ENCODE assay signal across 16 mouse cellular contexts in the genomic region with DNA sequence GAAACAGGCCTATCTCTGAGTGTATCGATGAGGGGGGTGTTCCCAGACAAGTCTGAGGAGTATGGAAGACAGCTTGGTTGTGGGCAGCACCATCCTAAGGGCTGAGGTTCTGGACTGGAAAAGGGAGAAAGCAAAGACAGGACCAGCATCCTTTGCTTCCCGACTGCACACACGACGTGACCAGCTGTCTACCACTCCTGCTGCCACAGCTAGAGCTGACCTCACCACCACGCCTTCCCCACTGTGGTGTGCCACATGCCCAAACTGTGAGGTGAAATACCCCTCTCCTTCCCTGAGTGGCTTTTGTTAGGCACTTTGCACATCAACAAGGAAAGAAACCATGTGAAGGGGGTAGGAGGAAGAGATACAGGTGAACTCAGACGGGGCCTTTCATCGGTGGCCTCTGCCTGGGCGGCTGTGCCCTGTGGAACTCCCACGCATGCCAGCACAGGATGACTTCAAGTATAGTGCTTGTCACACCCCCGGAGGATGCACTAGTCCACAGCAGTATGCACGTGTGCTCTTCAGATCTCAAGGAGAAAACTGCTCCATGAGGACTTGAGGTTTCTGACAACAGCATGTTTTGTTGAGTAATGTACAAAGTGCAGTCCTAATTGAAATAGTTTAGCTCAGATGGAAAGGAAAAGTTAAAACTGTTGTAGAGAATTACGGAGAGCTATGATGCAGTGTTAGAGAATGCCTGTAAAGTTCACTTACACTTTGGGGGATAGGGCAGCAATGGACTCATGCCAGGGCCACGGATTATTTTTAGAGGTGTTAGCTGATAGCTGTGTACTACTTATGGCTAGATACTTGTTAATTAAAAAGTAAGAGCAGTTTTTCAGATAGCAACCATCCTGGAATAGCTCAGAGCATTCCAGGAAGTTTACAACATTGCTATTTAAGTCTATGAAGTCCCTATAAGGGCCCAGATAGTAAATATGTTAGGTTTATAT. TPM values are rescaled to one million over a fixed set of nuclear protein-coding genes. Genes with fewer than 3 reads are reported as not detected.
DNase-seq lines count a peak whose midpoint lies in the region; ATAC-seq and TF ChIP-seq lines count a peak whose summit lies in the region.
"Had no signal": no experiment of that assay in that cellular context is flagged by ENCODE, and none has a peak within 500 bp of the region (broad histone marks: within the 10 kb centered on the region; RNA-seq: fewer than 3 reads in every experiment).

No protein-coding gene starts in this region.

- H3K9ac ChIP-seq in kidney, postnatal 0 days (ENCODE audit: low read depth, low read length): no peak overlapping the region
- H3K9ac ChIP-seq in heart, postnatal 0 days (replicated peaks; ENCODE audit: low read depth, low read length): no peak overlapping the region
- no peak overlapping the region for H3K9ac ChIP-seq in forebrain, embryonic 12.5 days
- H3K9ac ChIP-seq: limb, embryonic 13.5 days; liver, embryonic 15.5 days; neural tube, embryonic 13.5 days had no signal

- no peaks in the 10 kb centered on the region for H3K27me3 ChIP-seq in kidney, postnatal 0 days (ENCODE audit: insufficient read depth, low read length)
- H3K27me3 ChIP-seq in megakaryocyte, embryonic 14.5 days (replicated peaks): peaks cover 8% of the 10 kb centered on the region
- H3K27me3 ChIP-seq in heart, postnatal 0 days (ENCODE audit: control insufficient read depth, insufficient read depth, low read length): no peaks in the 10 kb centered on the region
- H3K27me3 ChIP-seq in forebrain, embryonic 12.5 days: no peaks in the 10 kb centered on the region
- H3K27me3 ChIP-seq: limb, embryonic 13.5 days; liver, embryonic 15.5 days; neural tube, embryonic 13.5 days had no signal

- no peak for TF ChIP-seq CTCF in kidney, postnatal 0 days (IDR thresholded peaks at IDR 0.05; ENCODE audit: low read depth)
- no peak for TF ChIP-seq CTCF in heart, postnatal 0 days (IDR thresholded peaks at IDR 0.05; ENCODE audit: low read depth)

- no peak overlapping the region for H3K27ac ChIP-seq in kidney, postnatal 0 days
- H3K27ac ChIP-seq in heart, postnatal 0 days (ENCODE audit: low read depth): peak overlapping the region; percentile 97
- no peak overlapping the region for H3K27ac ChIP-seq in forebrain, embryonic 12.5 days
- H3K27ac ChIP-seq: hindbrain, postnatal 0 days; left cerebral cortex, adult 2 months; limb, embryonic 13.5 days; liver, embryonic 15.5 days; neural tube, embryonic 13.5 days had no signal

- no peak overlapping the region for H3K4me3 ChIP-seq in kidney, postnatal 0 days (replicated peaks; ENCODE audit: low read depth, low read length)
- H3K4me3 ChIP-seq in megakaryocyte, embryonic 14.5 days (replicated peaks): peak overlapping the region; percentile 35
- no peak overlapping the region for H3K4me3 ChIP-seq in heart, postnatal 0 days (ENCODE audit: low read depth, low read length)
- no peak overlapping the region for H3K4me3 ChIP-seq in forebrain, embryonic 12.5 days (replicated peaks)
- H3K4me3 ChIP-seq: left cerebral cortex, adult 2 months; limb, embryonic 13.5 days; liver, embryonic 15.5 days; neural tube, embryonic 13.5 days had no signal

- H3K4me2 ChIP-seq in kidney, postnatal 0 days (ENCODE audit: low read length): no peak overlapping the region
- H3K4me2 ChIP-seq in heart, postnatal 0 days (ENCODE audit: low read depth, low read length): no peak overlapping the region
- H3K4me2 ChIP-seq in forebrain, embryonic 12.5 days: no peak overlapping the region
- H3K4me2 ChIP-seq: limb, embryonic 13.5 days; liver, embryonic 15.5 days; neural tube, embryonic 13.5 days had no signal

- 69% methylated on average over 13 of the region's 13 CpGs for WGBS in kidney, postnatal 0 days
- 35% methylated on average over 13 of the region's 13 CpGs for WGBS in heart, postnatal 0 days
- 93% methylated on average over 13 of the region's 13 CpGs for WGBS in forebrain, embryonic 12.5 days

- H3K36me3 ChIP-seq in kidney, postnatal 0 days (ENCODE audit: insufficient read depth, low read length): 0 out of 2 replicates have a peak, but pooled peaks cover 5% of the 10 kb centered on the region
- H3K36me3 ChIP-seq in megakaryocyte, embryonic 14.5 days (replicated peaks; ENCODE audit: low read length): peaks cover 18% of the 10 kb centered on the region
- peaks cover 48% of the 10 kb centered on the region for H3K36me3 ChIP-seq in heart, postnatal 0 days (replicated peaks; ENCODE audit: control insufficient read depth, insufficient read depth, low read length)
- H3K36me3 ChIP-seq in forebrain, embryonic 12.5 days (replicated peaks): peaks cover 65% of the 10 kb centered on the region

- peak; percentile 91 for TF ChIP-seq EP300 in heart, postnatal 0 days (IDR thresholded peaks at IDR 0.05; ENCODE audit: low read depth)

- H3K4me1 ChIP-seq in kidney, postnatal 0 days (replicated peaks; ENCODE audit: insufficient read depth, low read length): 0 out of 2 replicates have a peak, but pooled peaks cover 6% of the 10 kb centered on the region
- peaks cover 45% of the 10 kb centered on the region for H3K4me1 ChIP-seq in megakaryocyte, embryonic 14.5 days
- H3K4me1 ChIP-seq in heart, postnatal 0 days (ENCODE audit: control insufficient read depth, insufficient read depth): peaks cover 7% of the 10 kb centered on the region
- no peaks in the 10 kb centered on the region for H3K4me1 ChIP-seq in forebrain, embryonic 12.5 days
- H3K4me1 ChIP-seq: limb, embryonic 13.5 days; neural tube, embryonic 13.5 days had no signal

- no peaks in the 10 kb centered on the region for H3K9me3 ChIP-seq in kidney, postnatal 0 days (replicated peaks; ENCODE audit: low read length)
- H3K9me3 ChIP-seq in megakaryocyte, embryonic 14.5 days: no peaks in the 10 kb centered on the region
- no peaks in the 10 kb centered on the region for H3K9me3 ChIP-seq in heart, postnatal 0 days (replicated peaks; ENCODE audit: control insufficient read depth, low read length)
- no peaks in the 10 kb centered on the region for H3K9me3 ChIP-seq in forebrain, embryonic 12.5 days
- H3K9me3 ChIP-seq: limb, embryonic 13.5 days; liver, embryonic 15.5 days; neural tube, embryonic 13.5 days had no signal

- intact Hi-C loops in left cerebral cortex, postnatal 10 days (cut with DNase I): no loop called here

- peak; percentile 16 for DNase-seq in kidney, postnatal 0 days (ENCODE audit: low spot score)
- no peak for DNase-seq in kidney, adult 8-10 months
- peak; percentile 89 for DNase-seq in heart, postnatal 0 days (ENCODE audit: low spot score)
- DNase-seq in ovary, postnatal 36 days (ENCODE audit: low spot score): no peak
- DNase-seq in left cerebral cortex, postnatal 10 days (ENCODE audit: extremely low spot score in 1 of 2, low spot score in 2 of 2): no peak
- DNase-seq: adrenal gland, adult 2 months; cerebellum, postnatal 10 days; thymus, adult 18-20 months had no signal

- 0 out of 2 replicates have a peak, but pooled peaks have one; percentile 48 for ATAC-seq in kidney, postnatal 0 days (replicated peaks; ENCODE audit: low FRiP score, low read depth)
- ATAC-seq in megakaryocyte, adult 5-6 weeks (ENCODE audit: poor library complexity, severe bottlenecking): no peak
- peak; percentile 90 for ATAC-seq in heart, postnatal 0 days (ENCODE audit: insufficient read depth, low read depth)
- no peak for ATAC-seq in forebrain, embryonic 12.5 days (ENCODE audit: low FRiP score)
- ATAC-seq: hindbrain, postnatal 0 days had no signal

RNA-seq across cellular contexts. Expression of a gene that starts 19.4 kb away (rescaled TPM):
- 33.2 and 33.4 TPM in 2 replicates for polyA plus RNA-seq in kidney, postnatal 0 days (2015; fragmentation: Nextera tagmentation; extraction: Ambion mirVana)
- 2.7 TPM in 1 of 2 replicates, not detected in the other for polyA plus RNA-seq in megakaryocyte, embryonic 14.5 days (2012; ENCODE audit: insufficient read depth, low replicate concordance)
- 25.3 and 25.9 TPM in 2 replicates for total RNA-seq in megakaryocyte, adult 5-6 weeks (2015)
- 21.0 and 24.3 TPM in 2 replicates for total RNA-seq in megakaryocyte, adult 5-6 weeks (2017)
- total RNA-seq in heart, postnatal 0 days (2014; rRNA removed; ENCODE audit: low replicate concordance): 37.4 and 46.7 TPM in 2 replicates
- 71.2 and 77.5 TPM in 2 replicates for polyA plus RNA-seq in heart, postnatal 0 days (2015; fragmentation: Nextera tagmentation; extraction: Ambion mirVana)
- 10 to 100 TPM; 17.2 to 20.5 TPM for total RNA-seq in left cerebral cortex, postnatal 10 days (2021)
- polyA plus RNA-seq in forebrain, embryonic 12.5 days (2016; fragmentation: Nextera tagmentation; extraction: Ambion mirVana): 41.5 and 45.5 TPM in 2 replicates

RNA-seq across cellular contexts. Expression of a gene that starts 25.5 kb away (rescaled TPM):
- polyA plus RNA-seq in kidney, postnatal 0 days (2015; fragmentation: Nextera tagmentation; extraction: Ambion mirVana): 18.5 and 19.2 TPM in 2 replicates
- 0.89 TPM in 1 of 2 replicates, not detected in the other for polyA plus RNA-seq in megakaryocyte, embryonic 14.5 days (2012; ENCODE audit: insufficient read depth, low replicate concordance)
- total RNA-seq in megakaryocyte, adult 5-6 weeks (2015): 5.6 and 8.0 TPM in 2 replicates
- 9.0 TPM in 2 replicates for total RNA-seq in megakaryocyte, adult 5-6 weeks (2017)
- 20.3 and 32.0 TPM in 2 replicates for total RNA-seq in heart, postnatal 0 days (2014; rRNA removed; ENCODE audit: low replicate concordance)
- 8.5 and 8.9 TPM in 2 replicates for polyA plus RNA-seq in heart, postnatal 0 days (2015; fragmentation: Nextera tagmentation; extraction: Ambion mirVana)
- total RNA-seq in left cerebral cortex, postnatal 10 days (2021): 10 to 100 TPM; 17.3 to 18.6 TPM
- polyA plus RNA-seq in forebrain, embryonic 12.5 days (2016; fragmentation: Nextera tagmentation; extraction: Ambion mirVana): 48.6 and 52.6 TPM in 2 replicates

RNA-seq across cellular contexts. Expression of a gene that starts 46.7 kb away (rescaled TPM):
- polyA plus RNA-seq in kidney, postnatal 0 days (2015; fragmentation: Nextera tagmentation; extraction: Ambion mirVana): 10.7 and 10.9 TPM in 2 replicates
- polyA plus RNA-seq in megakaryocyte, embryonic 14.5 days (2012; ENCODE audit: insufficient read depth, low replicate concordance): 0.29 and 1.4 TPM in 2 replicates
- 3.4 and 4.4 TPM in 2 replicates for total RNA-seq in megakaryocyte, adult 5-6 weeks (2015)
- total RNA-seq in megakaryocyte, adult 5-6 weeks (2017): 4.5 and 5.4 TPM in 2 replicates
- 23.0 and 30.7 TPM in 2 replicates for total RNA-seq in heart, postnatal 0 days (2014; rRNA removed; ENCODE audit: low replicate concordance)
- polyA plus RNA-seq in heart, postnatal 0 days (2015; fragmentation: Nextera tagmentation; extraction: Ambion mirVana): 11.1 and 11.9 TPM in 2 replicates
- 10 to 100 TPM; 30.3 to 31.3 TPM for total RNA-seq in left cerebral cortex, postnatal 10 days (2021)
- 16.1 and 18.0 TPM in 2 replicates for polyA plus RNA-seq in forebrain, embryonic 12.5 days (2016; fragmentation: Nextera tagmentation; extraction: Ambion mirVana)

RNA-seq across cellular contexts. Expression of a gene that starts 56.5 kb away (rescaled TPM):
- 131 and 148 TPM in 2 replicates for polyA plus RNA-seq in kidney, postnatal 0 days (2015; fragmentation: Nextera tagmentation; extraction: Ambion mirVana)
- polyA plus RNA-seq in megakaryocyte, embryonic 14.5 days (2012; ENCODE audit: insufficient read depth, low replicate concordance): 37.4 and 99.0 TPM in 2 replicates
- total RNA-seq in megakaryocyte, adult 5-6 weeks (2015): 6.5 and 7.0 TPM in 2 replicates
- total RNA-seq in megakaryocyte, adult 5-6 weeks (2017): 2.7 and 2.8 TPM in 2 replicates
- 88.4 and 147 TPM in 2 replicates for total RNA-seq in heart, postnatal 0 days (2014; rRNA removed; ENCODE audit: low replicate concordance)
- polyA plus RNA-seq in heart, postnatal 0 days (2015; fragmentation: Nextera tagmentation; extraction: Ambion mirVana): 103 and 108 TPM in 2 replicates
- total RNA-seq in left cerebral cortex, postnatal 10 days (2021): 10 to 100 TPM in 1 of 2 experiments, 1 to 10 TPM in 1; 9.5 to 10.1 TPM
- polyA plus RNA-seq in forebrain, embryonic 12.5 days (2016; fragmentation: Nextera tagmentation; extraction: Ambion mirVana): 30.8 and 36.1 TPM in 2 replicates

Comparison
In these comparisons a context has a peak if more than half of its experiments do, and no peak if none do; other contexts are left out.
1. DNase-seq: peak in kidney, postnatal 0 days (single experiment) and heart, postnatal 0 days (single experiment); none in kidney, adult 8-10 months (0 of 2), ovary, postnatal 36 days (single experiment) and left cerebral cortex, postnatal 10 days (0 of 2).
2. ATAC-seq: peak in kidney, postnatal 0 days (single experiment) and heart, postnatal 0 days (single experiment); none in megakaryocyte, adult 5-6 weeks (single experiment) and forebrain, embryonic 12.5 days (single experiment).